ENCODE assay signal across 9 mouse cellular contexts in genomic region chr19:9991304-9991703, GRCm38 (mm10). TPM values are rescaled to one million over a fixed set of nuclear protein-coding genes. Genes with fewer than 3 reads are reported as not detected.
DNase-seq lines count a peak whose midpoint lies in the region; ATAC-seq lines count a peak whose summit lies in the region.
"Had no signal": no experiment of that assay in that cellular context is flagged by ENCODE, and none has a peak within 500 bp of the region (broad histone marks: within the 10 kb centered on the region; RNA-seq: fewer than 3 reads in every experiment).

No protein-coding gene starts in this region.

- intact Hi-C loops in gastrocnemius, postnatal 14 days (cut with DNase I; ENCODE audit: low total_unique reads) = no loop called here

- H3K4me3 ChIP-seq in heart, embryonic 11.5 days (ENCODE audit: low read depth, low read length) = no peak overlapping the region
- H3K4me3 ChIP-seq: myocyte had no signal

- ATAC-seq in heart, embryonic 11.5 days (replicated peaks; ENCODE audit: insufficient number of reproducible peaks, low FRiP score, low TSS enrichment) = no peak
- peak; percentile 61; the same call in 1 of the 2 replicates for ATAC-seq in monocyte, adult 5-6 weeks (replicated peaks; ENCODE audit: insufficient number of reproducible peaks, low FRiP score, low TSS enrichment, poor library complexity, severe bottlenecking)

- DNase-seq in heart, adult 18-20 months = peak; percentile 78 to 93
- DNase-seq in cerebellum, postnatal 10 days = peak; percentile 86 to 88
- DNase-seq in gastrocnemius, postnatal 14 days = peak; percentile 84
- peak; percentile 84 for DNase-seq in kidney, adult 9 months
- peak; percentile 89 for DNase-seq in liver
- peak; percentile 89 for DNase-seq in splenic B cell, adult 2 months (ENCODE audit: low read depth, low spot score)

- H3K27ac ChIP-seq in heart, embryonic 11.5 days (ENCODE audit: low read depth, low read length) = no peak overlapping the region

- H3K27me3 ChIP-seq in heart, embryonic 11.5 days (ENCODE audit: control insufficient read depth, insufficient read depth, low read length) = 0 out of 2 replicates have a peak, but pooled peaks cover 3% of the 10 kb centered on the region
- H3K27me3 ChIP-seq in splenic B cell, adult 2 months (ENCODE audit: control insufficient read depth, insufficient read depth, low read length, poor library complexity, severe bottlenecking) = no peaks in the 10 kb centered on the region

- H3K4me2 ChIP-seq in heart, embryonic 11.5 days = no peak overlapping the region

- no peaks in the 10 kb centered on the region for H3K36me3 ChIP-seq in heart, embryonic 11.5 days (ENCODE audit: control insufficient read depth, insufficient read depth, low read length)
- no peaks in the 10 kb centered on the region for H3K36me3 ChIP-seq in splenic B cell, adult 2 months (ENCODE audit: control insufficient read depth, insufficient read depth, low read length, poor library complexity, severe bottlenecking)

- peaks cover 11% of the 10 kb centered on the region for H3K4me1 ChIP-seq in heart, embryonic 11.5 days (ENCODE audit: control insufficient read depth, insufficient read depth, low read length)

- WGBS in heart, embryonic 11.5 days (ENCODE audit: insufficient replicate concordance) = 20% methylated on average over 5 of the region's 5 CpGs

- no peaks in the 10 kb centered on the region for H3K9me3 ChIP-seq in heart, embryonic 11.5 days (replicated peaks; ENCODE audit: control insufficient read depth, low read length)

- no peak overlapping the region for H3K9ac ChIP-seq in heart, embryonic 11.5 days (ENCODE audit: low read depth, low read length)

RNA-seq across cellular contexts. Expression of gene Best1, which starts 10.1 kb away (rescaled TPM):
- under 1 TPM; 0.12 to 0.13 TPM for total RNA-seq in heart, adult 18-20 months (2021)
- polyA plus RNA-seq in heart, embryonic 11.5 days (2014; fragmentation: Nextera tagmentation; extraction: Ambion mirVana) = 0.10 and 0.41 TPM in 2 replicates
- total RNA-seq in gastrocnemius, postnatal 14 days (2021) = under 1 TPM; 0.29 to 0.41 TPM
- 0.21 TPM in 1 of 3 replicates, not detected in the others for total RNA-seq in monocyte, adult 5-6 weeks (2017)

RNA-seq across cellular contexts. Expression of gene Rab3il1, which starts 10.2 kb away (rescaled TPM):
- 1 to 10 TPM; 6.6 to 6.8 TPM for total RNA-seq in heart, adult 18-20 months (2021)
- polyA plus RNA-seq in heart, embryonic 11.5 days (2014; fragmentation: Nextera tagmentation; extraction: Ambion mirVana) = 50.8 and 54.0 TPM in 2 replicates
- 10 to 100 TPM in 1 of 2 experiments, 1 to 10 TPM in 1; 7.4 to 11.6 TPM for total RNA-seq in gastrocnemius, postnatal 14 days (2021)
- 0.39 to 3.0 TPM in 2 of 3 replicates, not detected in the other for total RNA-seq in monocyte, adult 5-6 weeks (2017)

RNA-seq across cellular contexts. Expression of gene Fth1, which starts 10.9 kb away (rescaled TPM):
- 1,000 to 10,000 TPM; 2,847 to 3,135 TPM for total RNA-seq in heart, adult 18-20 months (2021)
- polyA plus RNA-seq in heart, embryonic 11.5 days (2014; fragmentation: Nextera tagmentation; extraction: Ambion mirVana) = 1,994 and 2,294 TPM in 2 replicates
- 1,000 to 10,000 TPM; 2,162 to 2,185 TPM for total RNA-seq in gastrocnemius, postnatal 14 days (2021)
- 676 to 886 TPM (median 682 TPM) in 3 replicates for total RNA-seq in monocyte, adult 5-6 weeks (2017)

RNA-seq across cellular contexts. Expression of gene Fads3, which starts 50.1 kb away (rescaled TPM):
- 10 to 100 TPM; 31.8 to 34.9 TPM for total RNA-seq in heart, adult 18-20 months (2021)
- polyA plus RNA-seq in heart, embryonic 11.5 days (2014; fragmentation: Nextera tagmentation; extraction: Ambion mirVana) = 15.8 and 17.9 TPM in 2 replicates
- 1 to 10 TPM; 5.4 to 6.0 TPM for total RNA-seq in gastrocnemius, postnatal 14 days (2021)
- total RNA-seq in monocyte, adult 5-6 weeks (2017) = 1.1 TPM in 1 of 3 replicates, not detected in the others
